Mouse (Mus musculus) embryo, embryonic 10.5 days (tissue): Measurements from ENCODE around the gene Grin2d.
"Not testable (repeated sequence)": the region's sequence is repeated elsewhere in the genome, so short reads cannot be mapped to it uniquely, and the experiment has no call there.

Experiments
- DNase-seq: peaks from one replicate; pipeline ENCODE4 v3.0.0-alpha.2; 2015; ENCODE audit warnings: low spot score

Gene Grin2d

DNA sequence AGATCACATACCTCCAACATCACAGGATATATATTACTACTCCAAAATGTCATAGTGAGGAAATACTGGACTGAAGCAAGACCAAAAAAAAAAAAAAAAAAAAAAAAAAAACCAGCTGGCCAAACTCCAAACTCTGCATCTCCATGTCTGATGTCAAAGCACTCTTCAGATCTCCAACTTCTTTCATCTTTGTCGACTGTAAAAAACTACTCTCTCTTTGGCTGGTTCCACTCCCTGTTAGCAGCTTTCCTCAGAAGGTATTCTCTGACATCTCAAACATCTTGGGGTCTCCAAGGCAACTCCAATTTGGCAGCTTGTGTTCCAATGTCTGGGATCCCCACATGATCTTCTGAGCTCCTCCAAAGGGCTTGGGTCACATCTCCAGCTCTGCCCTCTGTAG, at the start of gene Grin2d:
Gene Grin2d, minus strand, starts transcription at position 101 of the 400 bp plus-strand sequence.
- DNase-seq, result not testable (repeated sequence)

DNA sequence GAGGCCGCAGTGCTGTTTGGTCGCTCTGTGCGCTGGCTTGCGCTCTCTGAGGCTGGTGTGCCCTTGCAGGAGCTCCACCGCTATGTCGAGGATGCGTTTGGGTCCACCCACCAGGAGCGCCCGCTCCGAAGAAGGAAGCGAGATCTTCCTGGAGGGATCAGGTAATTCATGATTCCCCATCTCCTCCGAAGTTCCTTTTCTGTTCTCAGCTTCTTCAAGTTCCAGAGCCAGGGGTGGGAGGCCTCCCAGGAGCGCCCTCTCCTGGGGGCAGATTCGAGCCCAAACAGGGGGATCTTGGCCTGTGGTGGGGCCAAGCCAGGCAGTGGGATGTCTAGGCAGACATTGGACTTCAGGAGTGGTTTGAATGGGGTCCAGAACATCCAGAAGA, 46.2 kb upstream of the Grin2d start:
- DNase-seq, result peak; percentile 51

DNA sequence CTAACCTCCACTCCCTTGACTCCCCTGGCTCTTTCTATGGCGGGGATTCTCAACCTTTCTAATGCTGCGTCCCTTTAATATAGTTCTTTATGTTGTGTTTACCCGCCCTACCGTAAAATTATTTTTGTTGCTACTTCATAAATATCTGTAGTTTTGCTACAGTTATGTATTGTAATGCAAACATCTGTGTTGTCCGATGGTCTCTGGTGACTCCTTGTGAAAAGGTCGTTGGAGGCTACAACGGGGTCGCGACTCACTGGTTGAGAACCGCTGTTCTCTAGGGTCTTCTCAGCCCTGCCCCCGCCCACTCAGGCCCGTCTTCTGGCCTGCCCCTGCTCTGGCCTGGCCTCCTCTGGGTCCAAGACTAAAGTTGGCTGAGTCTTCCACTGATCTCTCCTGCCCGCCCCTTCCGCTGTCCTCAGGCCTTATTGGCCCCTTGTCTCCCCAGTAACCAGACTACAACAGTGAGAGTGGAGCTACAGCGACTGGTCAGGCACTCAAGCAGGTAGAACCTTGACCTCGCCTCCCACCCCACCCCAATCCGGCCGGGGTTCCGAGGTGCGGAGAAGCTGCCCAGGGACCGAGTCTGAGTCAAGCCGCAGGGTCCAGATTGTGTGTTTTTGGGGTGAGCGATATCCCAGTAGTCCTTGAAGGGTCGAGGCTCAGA, 45.7 kb upstream of the Grin2d start, which contains the start of gene Ccdc114:
Gene Ccdc114, plus strand, starts transcription at position 311 of the 667 bp plus-strand sequence.
- DNase-seq, result peak; percentile 76

DNA sequence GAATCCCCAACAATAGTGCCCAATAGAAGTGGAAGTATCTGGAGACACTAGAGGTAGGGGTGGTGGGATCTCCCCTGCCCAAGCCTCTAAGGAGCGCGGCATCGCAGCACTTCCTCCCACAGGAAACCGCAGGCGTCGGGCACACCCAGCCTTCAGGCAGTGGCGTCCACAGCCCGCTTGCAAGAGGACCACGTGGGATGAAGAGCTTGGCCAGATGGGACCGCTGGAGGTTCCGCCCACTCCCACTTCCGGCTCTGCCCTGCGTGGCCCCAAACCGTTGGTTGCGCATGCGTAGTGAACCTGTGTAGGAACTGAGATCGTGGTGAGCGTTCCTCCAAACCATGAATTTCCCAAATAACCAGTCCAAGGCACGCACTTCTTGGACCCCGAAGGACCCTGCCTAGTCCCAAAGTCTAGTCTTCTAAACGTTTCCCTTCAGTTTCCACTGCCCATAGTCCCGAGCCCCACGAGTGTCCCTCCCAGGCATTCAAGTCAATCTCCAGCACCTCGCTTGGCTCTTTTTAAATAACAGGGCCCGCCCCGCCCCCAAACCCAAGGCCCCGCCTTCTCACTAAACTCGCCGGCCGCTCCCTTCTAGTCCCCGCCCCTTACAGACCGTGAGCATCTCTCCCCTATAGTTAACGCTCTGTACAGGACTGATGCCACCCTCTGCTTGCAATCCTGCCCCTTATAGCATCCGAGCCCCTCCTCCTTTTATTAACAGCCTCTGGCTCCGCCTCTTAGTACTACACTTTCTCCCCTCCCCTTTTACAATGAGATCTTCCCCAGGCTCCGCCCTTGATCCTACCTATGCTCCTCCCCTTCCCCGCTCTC, 45.0 kb upstream of the Grin2d start:
- peak; percentile 97 for DNase-seq

DNA sequence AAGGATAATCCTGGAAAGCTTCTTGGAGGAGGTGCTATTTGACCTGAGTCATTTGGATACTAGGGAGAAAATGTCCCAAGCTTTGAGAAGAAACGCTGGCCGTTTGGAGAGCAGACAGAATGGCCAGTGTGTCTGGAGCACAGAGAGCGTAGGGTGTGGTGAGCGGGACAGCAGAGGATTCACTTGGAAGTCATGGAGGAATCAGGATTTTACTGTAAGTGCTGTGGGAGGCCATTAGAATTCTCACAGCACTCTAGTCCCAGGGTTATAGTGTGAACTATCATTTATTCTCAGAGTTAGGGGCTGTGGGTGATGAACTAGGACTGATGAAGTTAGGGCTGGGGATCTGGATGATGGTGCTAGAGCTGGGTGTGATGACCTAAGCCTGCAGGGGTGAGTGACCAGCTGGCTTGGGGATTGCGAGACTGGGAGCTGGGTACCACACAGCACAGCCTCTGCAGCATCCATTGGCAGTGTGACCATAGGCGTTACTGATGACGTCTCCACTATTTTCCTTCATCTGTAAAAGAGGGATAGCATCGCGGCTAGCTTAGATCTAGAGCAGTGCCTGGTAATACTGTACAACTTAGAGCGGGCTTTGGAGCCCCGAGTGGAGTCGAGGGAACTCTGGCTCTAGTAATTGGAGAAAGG, 43.9 kb upstream of the Grin2d start:
- no peak for DNase-seq

DNA sequence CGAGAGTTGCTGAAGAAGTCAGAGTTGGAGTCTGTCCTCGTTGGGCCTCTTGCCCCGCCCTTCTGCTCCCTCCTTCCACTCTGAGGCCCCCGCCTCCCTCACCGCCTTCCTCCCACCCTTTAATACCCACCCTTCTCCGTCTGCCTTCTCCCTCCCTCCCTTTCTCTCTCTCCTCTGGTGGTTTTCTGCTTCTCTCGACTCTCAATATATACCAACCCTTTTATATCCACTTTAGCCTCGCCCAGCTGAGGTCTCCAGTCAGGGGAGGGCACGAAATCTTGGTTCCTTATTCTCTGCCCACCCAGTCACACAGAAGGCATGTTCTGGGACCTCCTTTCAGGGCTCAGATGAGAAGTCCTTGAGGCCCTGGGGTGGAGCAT, 43.1 kb upstream of the Grin2d start, which contains the start of gene Emp3:
Gene Emp3, minus strand, starts transcription at position 163 of the 380 bp plus-strand sequence.
- DNase-seq, result no peak

DNA sequence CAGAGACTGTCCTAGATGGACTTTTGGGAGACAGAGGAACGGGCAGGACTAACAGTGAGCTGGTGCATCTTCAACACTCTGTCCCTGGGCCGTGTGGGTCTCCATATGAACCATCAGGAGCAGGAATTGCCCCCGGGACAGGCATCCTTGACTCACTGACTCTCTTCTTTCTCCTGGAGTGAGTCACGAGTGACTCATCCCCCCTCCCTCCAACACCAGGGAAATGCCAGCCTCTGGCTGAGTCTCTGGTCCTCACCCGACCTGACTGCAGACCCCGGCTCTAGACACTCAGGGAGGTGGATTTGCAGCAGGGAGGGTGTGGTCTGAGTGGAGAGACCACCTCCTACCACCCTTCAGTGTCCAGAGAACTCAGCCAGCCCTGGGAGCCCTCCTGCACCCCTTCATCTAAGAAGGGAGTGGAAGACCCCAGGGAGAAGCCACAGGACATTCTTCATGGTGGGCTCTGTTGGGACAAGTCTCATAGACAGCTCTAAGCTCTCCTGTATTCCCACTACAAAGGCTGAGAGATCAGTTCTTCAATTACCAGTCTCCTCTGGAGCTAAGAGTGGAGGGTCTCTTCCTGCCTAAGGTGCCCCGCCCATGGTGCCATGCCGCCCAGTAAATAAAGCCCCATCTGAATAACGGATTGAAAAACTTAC, 42.5 kb upstream of the Grin2d start:
- DNase-seq, result no peak

DNA sequence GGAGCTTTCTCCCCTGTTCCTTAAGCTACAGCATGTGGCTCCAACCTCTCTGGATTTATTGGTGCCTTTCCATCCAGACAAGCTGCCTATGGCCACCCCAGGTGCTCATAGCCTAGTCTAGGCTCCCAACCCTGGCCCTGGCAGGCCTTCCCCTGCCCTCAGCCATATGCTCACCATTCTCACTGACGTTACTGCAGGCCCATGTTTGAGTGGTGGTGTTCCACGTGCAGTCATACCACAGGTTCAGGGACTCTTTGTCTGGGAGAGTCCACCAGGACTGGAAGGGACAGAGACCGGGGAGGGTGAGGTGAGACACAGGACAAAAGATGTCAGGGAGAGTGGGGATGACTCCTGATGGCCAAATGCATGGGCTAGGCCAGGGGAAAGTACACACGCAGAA, 41.6 kb upstream of the Grin2d start:
- DNase-seq, result no peak

DNA sequence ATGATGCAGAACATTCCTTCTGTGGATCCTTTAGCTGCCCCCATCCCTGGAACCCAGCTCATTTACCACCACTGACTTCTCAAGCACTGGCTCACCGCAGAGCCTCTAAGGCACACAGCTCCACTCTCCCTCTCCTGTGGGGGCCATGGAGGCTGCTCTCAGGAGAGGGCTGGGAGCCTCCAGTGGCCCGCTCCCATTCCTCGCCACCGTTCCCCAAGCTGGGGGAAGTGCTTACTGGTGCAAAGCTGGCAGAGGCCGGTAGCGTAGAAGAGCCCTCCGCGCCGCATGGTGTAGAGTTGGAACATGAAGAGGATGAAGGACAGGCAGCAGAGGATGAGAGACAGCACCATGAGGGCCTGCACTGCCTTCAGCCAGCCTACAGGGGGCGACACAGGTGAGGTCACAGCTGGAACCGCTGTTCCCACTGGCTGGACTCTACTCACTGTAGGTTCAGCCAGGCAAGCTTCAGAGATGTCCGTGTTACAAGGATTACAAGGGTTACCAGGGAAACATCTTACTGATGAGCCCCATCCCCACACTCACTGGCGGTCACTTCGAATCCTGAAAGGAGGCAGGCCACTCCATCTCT, 41.0 kb upstream of the Grin2d start:
- no peak for DNase-seq

DNA sequence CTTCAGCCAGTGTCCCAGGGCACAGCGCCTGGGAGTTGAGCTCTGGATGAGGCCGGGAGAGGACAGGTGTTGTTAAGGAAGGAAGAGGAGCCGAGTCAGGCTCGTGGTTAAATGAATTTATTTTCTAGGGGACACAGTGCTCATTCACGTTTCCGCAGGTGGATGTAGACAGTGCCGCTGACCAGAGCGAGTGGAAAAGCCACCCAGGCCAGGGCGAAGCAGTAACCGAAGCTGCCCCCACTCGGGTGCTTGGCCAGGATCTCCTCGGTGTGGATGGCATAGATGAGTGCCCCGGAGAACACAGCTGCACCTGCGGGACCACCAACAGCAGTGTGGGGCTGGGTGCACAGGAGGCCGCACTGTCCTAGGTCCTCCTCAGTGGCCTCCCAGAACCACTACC, 39.7 kb upstream of the Grin2d start:
- DNase-seq, result no peak

DNA sequence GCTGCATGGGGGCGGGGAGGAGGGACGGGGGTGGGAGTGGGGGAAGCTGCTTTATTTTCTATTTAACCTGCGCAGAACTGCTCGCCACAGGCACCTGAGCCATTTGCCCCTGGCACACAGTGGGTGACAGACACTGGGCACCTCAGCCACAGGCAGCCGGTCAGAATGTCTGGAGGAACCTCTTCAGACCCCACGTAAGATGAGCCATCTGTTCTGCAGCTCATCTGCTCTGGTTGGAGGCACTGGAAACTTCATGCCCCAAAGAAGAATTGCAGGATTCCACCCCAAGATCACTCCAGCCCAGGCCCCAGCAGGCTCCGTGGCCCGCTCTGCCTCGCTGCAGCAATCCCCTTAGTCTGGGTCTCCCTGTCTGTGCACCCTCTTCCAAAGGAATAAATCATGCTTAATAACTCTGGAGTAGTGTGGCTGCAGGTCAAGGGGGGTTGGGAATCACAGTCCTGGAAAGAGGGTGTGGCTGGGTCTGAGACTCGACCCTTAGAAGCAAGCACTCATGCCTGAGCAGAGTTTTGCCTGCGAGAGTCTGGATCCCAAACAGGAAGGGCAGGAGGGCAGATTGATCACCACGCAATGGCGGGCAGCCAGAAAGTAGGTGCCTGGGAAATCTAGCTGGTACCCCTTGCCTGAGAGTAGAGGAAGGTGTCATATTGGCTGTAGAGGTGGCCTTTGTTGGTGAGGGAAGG, 39.0 kb upstream of the Grin2d start:
- peak; percentile 30 for DNase-seq

DNA sequence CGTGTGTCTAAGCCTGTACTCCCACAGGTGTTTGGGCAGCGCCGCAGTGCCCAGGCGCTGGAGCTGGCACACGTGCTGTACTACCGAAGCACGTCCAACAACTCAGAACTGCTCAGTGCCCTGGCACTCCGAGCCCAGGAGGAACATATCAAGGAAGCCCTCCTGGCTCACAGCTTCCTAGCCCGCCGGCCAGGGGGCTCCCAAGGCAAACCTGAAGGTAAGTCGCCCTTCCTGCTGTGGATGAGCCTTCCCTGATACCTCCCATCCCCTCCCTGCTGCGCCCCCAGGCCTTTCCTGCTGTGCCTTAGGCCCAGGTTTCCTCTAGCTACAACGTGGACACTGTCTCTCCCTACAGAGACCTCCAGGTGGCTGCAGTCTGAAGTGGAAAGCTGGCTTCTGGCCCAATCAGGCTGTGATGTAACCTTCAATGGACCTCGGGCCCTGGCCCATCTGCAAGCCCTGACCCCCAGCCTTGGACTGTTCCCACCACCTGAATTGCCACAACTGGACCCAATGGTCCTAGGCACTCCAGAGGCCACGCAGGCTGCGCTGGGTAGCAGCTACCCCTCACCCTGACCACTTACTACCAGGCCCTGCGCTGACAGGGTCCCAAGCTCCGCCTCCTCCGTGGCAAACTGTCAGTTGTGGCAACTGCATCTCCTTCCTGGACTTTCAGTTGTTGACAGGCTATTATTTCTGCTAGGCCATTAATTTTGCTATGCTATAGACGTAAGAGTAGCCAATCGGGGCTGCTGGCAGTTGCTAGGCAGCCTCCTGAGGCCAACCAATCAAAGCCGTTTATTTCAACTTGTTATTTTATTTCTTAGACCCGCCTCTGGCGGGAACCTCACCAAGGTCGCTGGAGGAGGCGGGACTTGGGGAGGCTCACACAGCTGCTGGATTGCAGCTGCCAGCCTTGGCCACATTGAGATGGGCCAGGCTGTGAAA, 38.2 kb upstream of the Grin2d start:
- peak; percentile 89 for DNase-seq

DNA sequence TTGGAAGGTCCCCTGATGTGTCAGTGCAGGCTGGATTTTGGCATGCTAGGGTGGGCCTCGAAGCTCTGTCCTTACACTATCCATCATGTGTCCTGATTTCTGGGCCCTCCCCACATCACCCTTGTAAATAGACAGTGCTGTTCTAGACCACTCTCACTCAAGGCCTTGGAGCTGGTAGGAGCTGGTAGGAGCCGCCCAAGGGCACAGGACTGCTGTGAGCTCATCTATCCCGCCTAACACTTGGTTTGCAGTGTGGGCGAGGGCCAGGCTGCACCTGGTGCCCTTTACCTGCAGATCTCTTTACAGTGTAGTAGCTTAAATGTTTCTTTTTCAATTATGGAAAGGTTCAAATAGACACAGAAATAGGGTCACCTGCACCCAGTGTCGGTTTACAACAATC, 36.8 kb upstream of the Grin2d start:
- no peak for DNase-seq

DNA sequence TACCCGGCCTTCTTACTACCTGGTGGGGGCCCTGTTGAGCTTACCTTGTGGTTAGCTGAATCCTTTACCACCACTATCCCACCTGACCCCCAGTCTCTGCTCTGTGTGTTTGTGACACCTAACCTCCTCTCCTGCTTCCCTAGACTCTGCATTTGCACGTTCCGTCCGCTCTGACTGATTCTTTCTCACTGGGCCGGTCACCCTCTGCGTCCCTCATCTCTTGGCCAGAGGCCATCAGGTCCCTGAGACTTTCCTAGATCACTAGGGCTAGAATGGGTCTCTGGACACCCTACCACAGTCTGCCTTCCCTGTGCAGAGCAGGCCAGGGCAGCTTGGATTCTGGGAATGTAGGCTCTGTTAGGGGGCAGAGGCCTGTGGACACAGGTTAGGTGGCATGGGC, 35.9 kb upstream of the Grin2d start:
- no peak for DNase-seq

DNA sequence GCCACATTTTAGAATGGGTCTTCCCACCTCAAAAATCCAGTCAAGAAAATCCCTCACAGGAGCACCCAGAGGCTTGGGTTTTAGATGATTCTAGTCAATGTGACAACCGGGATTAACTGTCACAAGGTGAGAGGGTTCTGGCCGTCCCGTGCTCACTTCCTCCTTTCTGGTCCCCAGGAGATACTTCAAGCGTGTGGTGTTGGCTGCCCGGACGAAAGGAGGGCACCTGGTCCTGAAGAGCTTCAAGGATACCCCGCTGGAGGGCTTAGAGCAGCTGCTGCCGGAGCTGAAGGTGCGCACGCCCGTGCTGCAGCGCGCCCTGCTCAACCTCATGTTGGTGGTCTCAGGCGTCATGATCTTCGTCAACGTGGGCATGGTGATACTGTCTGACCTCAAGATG, 31.0 kb upstream of the Grin2d start:
- DNase-seq, result no peak

DNA sequence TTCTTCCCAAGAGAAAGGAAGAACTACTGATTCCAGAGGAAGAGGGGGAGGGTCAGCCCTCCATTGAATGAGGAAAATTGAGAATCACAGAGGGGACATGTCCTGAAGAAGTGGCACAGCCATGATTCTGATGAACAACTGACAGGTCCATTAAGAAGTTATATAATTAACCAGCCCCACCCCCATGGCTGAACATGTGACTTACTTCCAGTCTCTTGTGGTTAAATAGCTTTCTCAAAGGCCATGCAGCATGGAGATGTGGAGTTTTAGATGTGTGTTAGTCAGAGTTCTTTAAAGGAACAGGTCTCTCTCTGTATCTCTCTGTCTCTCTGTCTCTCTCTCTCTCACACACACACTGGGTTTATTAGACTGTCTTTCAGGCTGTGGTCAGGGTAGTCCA, 30.2 kb upstream of the Grin2d start:
- no peak for DNase-seq

DNA sequence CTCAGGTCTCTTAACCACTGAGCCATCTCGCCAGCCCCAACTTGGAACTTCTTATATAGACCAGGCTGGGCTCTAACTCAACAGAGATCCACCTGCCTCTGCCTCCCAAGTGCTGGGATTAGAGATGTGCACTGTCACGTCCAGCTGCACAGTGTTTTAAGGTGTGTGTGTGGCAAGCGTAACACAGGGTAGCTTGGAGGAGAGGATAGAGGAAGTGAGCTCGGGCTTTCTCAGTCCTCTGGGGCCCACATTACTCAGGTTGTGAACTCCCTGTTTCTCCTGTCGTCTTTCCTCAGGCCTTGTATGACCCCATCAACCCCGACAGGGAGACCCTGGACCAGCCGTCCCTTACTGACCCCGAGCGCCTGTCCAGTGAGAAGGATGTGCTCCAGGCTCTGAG, 28.4 kb upstream of the Grin2d start:
- no peak for DNase-seq

DNA sequence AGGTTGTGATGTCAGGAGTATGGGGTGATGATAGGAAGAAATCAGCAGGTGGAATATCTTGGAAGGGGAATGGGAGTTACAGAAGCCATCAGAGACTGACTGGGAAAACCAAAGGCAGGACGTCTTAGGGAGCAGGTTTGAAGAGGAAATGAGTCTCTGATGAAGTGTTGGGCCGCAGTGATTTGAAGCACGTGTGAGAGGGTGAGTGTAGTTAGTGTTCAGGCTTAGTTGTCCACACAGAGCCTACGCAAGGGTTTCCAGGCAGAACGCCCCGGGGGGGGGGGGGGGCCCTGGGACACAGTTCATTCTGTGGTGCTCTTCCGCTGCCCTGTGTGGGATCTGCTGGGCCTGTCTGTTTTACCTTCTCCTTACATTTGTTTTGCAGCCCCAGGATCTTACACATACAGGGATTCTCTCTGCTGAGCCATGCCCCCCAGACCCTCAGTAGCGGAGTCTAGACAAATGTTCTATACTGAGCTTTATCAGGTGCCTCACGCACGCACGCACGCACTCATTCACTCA, 24.4 kb upstream of the Grin2d start:
- DNase-seq, result peak; percentile 45

DNA sequence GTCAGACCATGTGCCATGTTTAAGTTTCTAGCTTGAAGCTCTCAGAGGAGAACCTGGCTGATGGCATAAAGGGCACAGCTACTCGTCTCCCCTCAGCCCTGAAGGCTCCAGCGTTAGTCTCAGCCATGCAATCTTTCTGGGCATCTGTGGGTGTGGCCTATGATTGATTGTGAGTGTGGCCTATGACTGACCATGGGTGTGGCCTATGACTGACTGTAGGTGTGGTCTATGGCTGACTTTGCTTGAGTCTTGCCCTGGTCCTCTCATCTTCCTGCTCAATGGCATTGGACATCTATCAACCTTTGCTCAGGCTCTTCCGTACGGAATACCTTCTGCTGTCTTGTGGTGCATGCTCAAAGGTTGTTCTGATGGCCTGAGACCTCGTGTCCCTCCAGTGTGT, 23.4 kb upstream of the Grin2d start:
- peak; percentile 65 for DNase-seq

DNA sequence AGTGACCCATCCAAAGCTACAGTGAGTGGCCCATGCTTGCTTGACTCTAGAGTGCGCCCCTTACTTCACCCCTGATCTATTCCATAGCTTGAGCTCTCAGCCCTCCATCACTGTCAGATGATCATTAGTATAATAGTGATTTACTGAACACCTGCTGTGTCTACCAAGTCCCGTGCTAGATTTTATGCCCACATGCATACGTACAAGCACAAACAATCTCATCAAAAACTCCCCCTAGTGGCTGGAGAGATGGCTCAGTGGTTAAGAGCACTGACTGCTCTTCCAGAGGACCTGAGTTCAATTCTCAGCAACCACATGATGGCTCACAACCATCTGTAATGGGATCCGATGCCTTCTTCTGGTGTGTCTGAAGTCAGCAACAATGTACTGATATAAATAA, 19.9 kb upstream of the Grin2d start:
- peak; percentile 57 for DNase-seq
